Mouse (Mus musculus) G1E (cell line): ENCODE results near the gene Adamts2.

Experiments used
- CTCF ChIP-seq: IDR thresholded peaks from 2 replicates; pipeline ENCODE4 v1.5.1; 2012; ENCODE audit warnings: low read depth, low read length, inconsistent platforms, mixed read lengths
- GATA1 ChIP-seq: IDR thresholded peaks from 2 replicates; pipeline ENCODE4 v1.6.1; 2012; ENCODE audit warnings: borderline replicate concordance, low read length, inconsistent platforms, mixed read lengths
- POLR2AphosphoS5 ChIP-seq: IDR thresholded peaks from 2 replicates; pipeline ENCODE4 v1.6.1; 2012; ENCODE audit warnings: low read depth, low read length, inconsistent platforms; ENCODE audit not compliant: insufficient replicate concordance
- TAL1 ChIP-seq: conservative IDR thresholded peaks from 2 replicates; pipeline ENCODE4 v1.6.1; 2012; ENCODE audit warnings: low read depth, low read length, inconsistent platforms, mixed read lengths

- TF ChIP-seq CTCF (no peak), GATA1 (no peak), TAL1 (no peak), POLR2AphosphoS5 (no peak)
Measured at GRCm38 (mm10) chr11:50571448-50571847, 30.4 kb upstream of the Adamts2 start.
